Mouse (Mus musculus) bone marrow, adult 2 months (tissue): ENCODE results near the gene Ube2n. TPM values are rescaled to one million over a fixed set of nuclear protein-coding genes. Genes with fewer than 3 reads are reported as not detected.

Experiments used
- H3K27ac ChIP-seq: fragments of 200-500 bp; 2 replicates; pipeline ENCODE4 v1.5.1; 2012; ENCODE audit warnings: low read depth, mild to moderate bottlenecking, control low read depth, inconsistent platforms, low read length; ENCODE audit not compliant: control insufficient read depth, poor library complexity, insufficient read depth
- H3K4me1 ChIP-seq: fragments of 200-500 bp; 2 replicates; pipeline ENCODE4 v1.6.1; 2011; ENCODE audit warnings: low read length; ENCODE audit not compliant: control insufficient read depth, insufficient read depth
- H3K4me3 ChIP-seq: fragments of 200-500 bp; replicated peaks from 2 replicates; pipeline ENCODE3; 2011; ENCODE audit warnings: mild to moderate bottlenecking, low read depth, low read length, control low read depth; ENCODE audit not compliant: control insufficient read depth
- CTCF ChIP-seq: fragments of 200-500 bp; IDR thresholded peaks from 2 replicates; pipeline ENCODE4 v1.5.1; 2011; ENCODE audit warnings: low read length, control low read depth; ENCODE audit not compliant: control insufficient read depth, insufficient read depth
- POLR2A ChIP-seq: fragments of 200-500 bp; IDR thresholded peaks from 2 replicates; pipeline ENCODE4 v1.6.1; 2011; ENCODE audit warnings: low read depth, mild to moderate bottlenecking, control low read depth, low read length, borderline replicate concordance; ENCODE audit not compliant: control insufficient read depth
- WGBS: fragments of 180-500 bp; shearing (Covaris S2); methylation state at CpG from one replicate; pipeline ENCODE4 v1.1.7; 2018; 5-methylcytosine and 5-hydroxymethylcytosine counted together
- polyA plus RNA-seq: library from polyadenylated mRNA; stranded (reverse); fragments of >200 nt; gene quantifications from 2 replicates; pipeline ENCODE4 v1.2.4, GENCODE M21; 2011; ENCODE audit warnings: low replicate concordance; ENCODE audit not compliant: missing spikeins, insufficient read depth, insufficient read length

Gene Ube2n
- polyA plus RNA-seq, 1 experiment: 80.7 TPM

GRCm38 (mm10) chr10:95585554-95585953, 70.6 kb downstream of the Ube2n start:
- no peak for TF ChIP-seq POLR2A
- TF ChIP-seq CTCF: no peak
- H3K4me3 ChIP-seq: no peak overlapping the region
- 85% methylated on average over 6 of the region's 6 CpGs for WGBS
- H3K27ac ChIP-seq: no peak overlapping the region
- peaks cover 2% of the 10 kb centered on the region; the same call in 1 of the 2 replicates for H3K4me1 ChIP-seq

GRCm38 (mm10) chr10:95587509-95588220, 72.7 kb downstream of the Ube2n start:
- WGBS: 65% methylated on average over 8 of the region's 8 CpGs

GRCm38 (mm10) chr10:95589196-95589595, 74.3 kb downstream of the Ube2n start:
- H3K4me1 ChIP-seq: peaks cover 2% of the 10 kb centered on the region; the same call in 1 of the 2 replicates
- TF ChIP-seq CTCF: no peak
- TF ChIP-seq POLR2A: no peak
- 91% methylated on average over 4 of the region's 4 CpGs for WGBS

More at GRCm38 (mm10) chr10:95587509-95588220, 72.7 kb downstream of the Ube2n start:
- Histone ChIP-seq H3K4me3 (no peak overlapping the region), H3K27ac (no peak overlapping the region), H3K4me1 (peaks cover 2% of the 10 kb centered on the region; the same call in 1 of the 2 replicates)
- TF ChIP-seq POLR2A: no peak
- no peak for TF ChIP-seq CTCF

GRCm38 (mm10) chr10:95590196-95590595, 75.3 kb downstream of the Ube2n start:
- WGBS: 16% methylated on average over 6 of the region's 6 CpGs
- no peak overlapping the region for H3K27ac ChIP-seq
- no peak overlapping the region for H3K4me3 ChIP-seq
- peaks cover 2% of the 10 kb centered on the region; the same call in 1 of the 2 replicates for H3K4me1 ChIP-seq
- TF ChIP-seq POLR2A (no peak), CTCF (no peak)

More at GRCm38 (mm10) chr10:95589196-95589595, 74.3 kb downstream of the Ube2n start:
- Histone ChIP-seq H3K27ac (no peak overlapping the region), H3K4me3 (no peak overlapping the region)

GRCm38 (mm10) chr10:95591257-95591656, 76.3 kb downstream of the Ube2n start:
- 88% methylated on average over 4 of the region's 4 CpGs for whole genome bisulfite sequencing
- peaks cover 2% of the 10 kb centered on the region; the same call in 1 of the 2 replicates for H3K4me1 ChIP-seq
- no peak for TF ChIP-seq POLR2A
- no peak for TF ChIP-seq CTCF
- no peak overlapping the region for H3K27ac ChIP-seq
- no peak overlapping the region for H3K4me3 ChIP-seq

- TF ChIP-seq CTCF (no peak), POLR2A (no peak)
- no peak overlapping the region for H3K4me3 ChIP-seq
- no peak overlapping the region for H3K27ac ChIP-seq
- H3K4me1 ChIP-seq: no peaks in the 10 kb centered on the region
- 71% methylated on average over 11 of the region's 11 CpGs for WGBS
These were observed 79.5 kb downstream of the Ube2n start for GRCm38 (mm10) chr10:95594414-95594813.

Other genes with a start within 250 kb of the Ube2n start
- gene Cradd, start 191.0 kb upstream of the Ube2n start, polyA plus RNA-seq: 3.8 and 4.5 TPM in 2 replicates
- gene Socs2, start 98.0 kb upstream of the Ube2n start, polyA plus RNA-seq: 7.1 and 22.7 TPM in 2 replicates
- gene Mrpl42, start 13.2 kb upstream of the Ube2n start, polyA plus RNA-seq: 69.8 and 80.9 TPM in 2 replicates
- gene Nudt4, start 49.0 kb downstream of the Ube2n start, polyA plus RNA-seq: 89.7 and 95.9 TPM in 2 replicates
- gene Anapc15-ps, start 158.3 kb downstream of the Ube2n start, polyA plus RNA-seq: 28.2 TPM in 1 of 2 replicates, not detected in the other